Mouse (Mus musculus) brain, adult 10 weeks (tissue): ENCODE results near the gene Rbm19. TPM values are rescaled to one million over a fixed set of nuclear protein-coding genes. Genes with fewer than 3 reads are reported as not detected.

Experiments
- polyA plus RNA-seq: library from polyadenylated mRNA; stranded (reverse); fragments of 350-450 nt; fragmentation: Illumina TruSeq; extraction: RNeasy Lipid Tissue Mini Kit (QIAGEN cat#74804); gene quantifications from one replicate; pipeline ENCODE4 v1.2.3, GENCODE M21; 2015; ENCODE audit warnings: low read depth, low replicate concordance

The Rbm19 gene
- 9.7 TPM for polyA plus RNA-seq

DNA sequence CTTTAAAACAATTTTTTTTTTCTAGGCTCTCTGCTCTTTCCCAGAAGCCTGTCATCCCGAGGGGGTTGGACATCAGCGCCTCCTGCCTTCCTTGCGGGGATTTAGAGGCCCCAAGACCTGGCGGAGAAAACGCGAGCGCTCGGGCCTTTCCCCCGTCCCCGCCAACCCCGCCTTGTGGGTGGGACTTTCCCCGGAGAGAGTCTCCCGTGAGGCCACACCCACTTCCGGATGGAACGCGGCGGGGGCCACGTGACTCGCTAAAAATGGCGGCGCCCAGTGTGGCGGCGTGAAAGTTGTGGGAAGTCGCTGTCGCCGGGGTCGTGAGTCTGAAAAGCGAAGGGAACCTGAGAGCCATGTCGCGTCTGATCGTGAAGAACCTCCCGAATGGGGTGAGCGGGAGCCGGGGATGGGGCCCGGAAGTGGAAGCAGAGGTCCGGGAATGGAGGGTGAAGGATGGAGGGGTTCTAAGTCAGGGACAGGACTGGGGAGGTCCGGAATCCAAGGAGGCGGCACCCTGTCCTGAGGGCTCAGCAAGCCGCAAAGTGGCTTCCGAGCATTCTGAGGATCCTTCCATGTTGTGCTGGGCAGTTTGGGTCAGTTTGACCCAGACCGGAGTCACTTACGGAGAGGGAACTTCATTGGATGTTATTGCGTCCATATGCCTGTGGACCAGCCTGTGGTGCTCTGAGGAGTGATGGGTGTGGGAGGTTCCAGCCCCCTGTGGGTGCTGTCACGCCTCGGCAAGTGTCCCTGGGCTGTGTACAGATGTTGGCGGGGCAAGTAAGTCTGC is at the start of gene Rbm19:
Gene Rbm19 (plus strand): TSS at position 205 of the 790 bp plus-strand sequence.

